Mouse (Mus musculus): ENCODE results near the gene Prss16.
A peak's percentile ranks its signal among the peaks of the same experiment; 100 is the strongest.

Gene Prss16

GRCm38 (mm10) chr13:21974726-21975473, 34.6 kb downstream of the Prss16 start:
- peak; percentile 74 to 84 for DNase-seq (ENCODE audit: low spot score in 2 of 2)

- peak; percentile 89 to 98 for DNase-seq (ENCODE audit: low spot score in 2 of 2)
Measured at GRCm38 (mm10) chr13:21974221-21974725, 35.3 kb downstream of the Prss16 start.

- DNase-seq (ENCODE audit: low spot score in 2 of 2): no peak
Measured at GRCm38 (mm10) chr13:21971641-21972040, 37.9 kb downstream of the Prss16 start.

- no peak for DNase-seq (ENCODE audit: low spot score in 2 of 2)
Measured at GRCm38 (mm10) chr13:21969816-21970215, 39.7 kb downstream of the Prss16 start.

- no peak for DNase-seq (ENCODE audit: low spot score in 2 of 2)
Measured at GRCm38 (mm10) chr13:21969269-21969668, 40.3 kb downstream of the Prss16 start.

All from spleen, postnatal 4 days (tissue).